Mouse (Mus musculus): ENCODE measurements around the gene Comp. TPM values are rescaled to one million over a fixed set of nuclear protein-coding genes. Genes with fewer than 3 reads are reported as not detected.
A peak's percentile ranks its signal among the peaks of the same experiment; 100 is the strongest.

The Comp gene
- polyA plus RNA-seq, 1 experiment from 2014 or later: 0.42 TPM

DNA sequence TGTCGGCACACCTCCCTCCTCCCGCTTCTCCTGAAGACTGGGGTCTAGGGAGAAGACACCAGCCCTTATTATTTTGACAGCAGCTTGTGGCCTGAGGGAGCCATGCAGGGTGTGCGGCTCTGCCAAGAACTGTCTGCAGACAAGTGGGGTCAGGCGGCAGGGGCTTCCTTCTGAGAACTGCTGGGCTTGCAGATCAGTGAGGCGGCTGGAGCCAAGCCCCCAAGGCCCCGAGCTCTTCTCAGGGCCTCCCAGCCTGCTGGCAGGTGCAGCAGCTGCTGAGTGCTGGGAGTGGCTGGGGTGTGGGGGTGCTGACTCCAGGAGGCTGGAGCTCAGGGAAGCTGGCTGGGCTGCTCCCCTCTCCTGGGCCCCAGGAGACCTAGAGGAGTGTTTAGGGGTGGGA, 34.9 kb downstream of the Comp start:
- Histone ChIP-seq H3K9me3 (ENCODE audit: control insufficient read depth, low read length) (no peaks in the 10 kb centered on the region), H3K4me3 (ENCODE audit: low read depth, low read length) (no peak overlapping the region), H3K4me1 (replicated peaks; ENCODE audit: control insufficient read depth, insufficient read depth) (peaks cover 22% of the 10 kb centered on the region), H3K27me3 (ENCODE audit: control insufficient read depth, insufficient read depth, low read length) (no peaks in the 10 kb centered on the region), H3K4me2 (replicated peaks; ENCODE audit: low read depth) (peak overlapping the region; percentile 15), H3K36me3 (ENCODE audit: control insufficient read depth, insufficient read depth, low read length) (no peaks in the 10 kb centered on the region), H3K27ac (replicated peaks) (peak overlapping the region; percentile 80), H3K9ac (ENCODE audit: low read length) (peak overlapping the region; percentile 18; the same call in 1 of the 2 replicates)
- WGBS: 37% methylated on average over 6 of the region's 6 CpGs
- DNase-seq (ENCODE audit: low spot score) (peak; percentile 82), ATAC-seq (ENCODE audit: low FRiP score, low TSS enrichment) (peak; percentile 73)
- TF ChIP-seq EP300 (optimal IDR thresholded peaks at IDR 0.05) (no peak), CTCF (IDR thresholded peaks at IDR 0.05; ENCODE audit: low read depth) (no peak)

DNA sequence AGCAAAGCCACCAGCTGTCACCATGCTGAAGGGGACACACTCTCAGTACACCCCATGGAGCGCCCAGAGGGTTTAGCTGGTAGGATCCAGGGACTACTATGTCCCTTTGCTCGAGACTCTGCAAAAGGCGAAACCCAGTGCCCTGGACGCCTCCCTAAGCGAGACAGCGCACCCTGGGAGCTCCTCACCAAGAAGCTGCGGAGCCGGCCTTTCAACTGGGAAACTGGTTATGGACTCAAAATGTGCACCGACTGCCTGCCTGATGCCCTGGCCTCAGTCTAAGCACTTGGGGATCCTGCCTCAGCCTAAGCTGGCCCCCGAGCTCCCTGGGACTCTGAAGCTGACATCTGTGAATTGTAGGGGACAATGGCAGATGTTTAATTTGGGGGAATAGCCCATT, 35.7 kb downstream of the Comp start:
- Histone ChIP-seq H3K4me2 (replicated peaks; ENCODE audit: low read depth) (peak overlapping the region; percentile 15), H3K4me3 (ENCODE audit: low read depth, low read length) (no peak overlapping the region), H3K27me3 (ENCODE audit: control insufficient read depth, insufficient read depth, low read length) (no peaks in the 10 kb centered on the region), H3K36me3 (ENCODE audit: control insufficient read depth, insufficient read depth, low read length) (no peaks in the 10 kb centered on the region), H3K4me1 (replicated peaks; ENCODE audit: control insufficient read depth, insufficient read depth) (peaks cover 22% of the 10 kb centered on the region), H3K9ac (ENCODE audit: low read length) (no peak overlapping the region; the same call in 1 of the 2 replicates), H3K9me3 (ENCODE audit: control insufficient read depth, low read length) (no peaks in the 10 kb centered on the region), H3K27ac (replicated peaks) (peak overlapping the region; percentile 80)
- ATAC-seq (ENCODE audit: low FRiP score, low TSS enrichment): no peak
- 73% methylated on average over 10 of the region's 10 CpGs for WGBS
- peak; percentile 57 for DNase-seq (ENCODE audit: low spot score)
- TF ChIP-seq EP300 (optimal IDR thresholded peaks at IDR 0.05) (no peak), CTCF (IDR thresholded peaks at IDR 0.05; ENCODE audit: low read depth) (no peak)

DNA sequence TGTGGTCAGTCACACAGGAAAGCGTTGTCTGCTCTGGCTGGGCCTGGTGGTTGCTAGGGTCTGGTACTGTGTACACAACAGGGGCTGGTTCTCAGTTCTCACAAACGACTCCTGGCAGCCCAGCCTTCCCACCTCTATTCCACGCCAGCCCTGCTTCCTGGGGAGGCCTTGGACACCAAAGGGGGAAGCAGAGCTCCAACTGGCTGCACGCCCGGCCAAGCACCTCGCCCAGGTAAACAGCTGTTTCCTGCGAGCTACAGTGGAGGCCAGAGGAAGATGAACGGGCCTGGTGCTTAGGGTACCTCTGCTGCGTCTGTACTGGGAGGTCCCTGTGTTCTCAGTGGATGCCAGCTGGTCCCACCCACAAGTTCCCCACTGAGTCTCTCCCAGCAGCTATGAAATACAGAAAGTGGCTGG, 36.1 kb downstream of the Comp start:
- no peak overlapping the region for H3K4me2 ChIP-seq (replicated peaks; ENCODE audit: low read depth)
- H3K27ac ChIP-seq (replicated peaks): peak overlapping the region; percentile 80

DNA sequence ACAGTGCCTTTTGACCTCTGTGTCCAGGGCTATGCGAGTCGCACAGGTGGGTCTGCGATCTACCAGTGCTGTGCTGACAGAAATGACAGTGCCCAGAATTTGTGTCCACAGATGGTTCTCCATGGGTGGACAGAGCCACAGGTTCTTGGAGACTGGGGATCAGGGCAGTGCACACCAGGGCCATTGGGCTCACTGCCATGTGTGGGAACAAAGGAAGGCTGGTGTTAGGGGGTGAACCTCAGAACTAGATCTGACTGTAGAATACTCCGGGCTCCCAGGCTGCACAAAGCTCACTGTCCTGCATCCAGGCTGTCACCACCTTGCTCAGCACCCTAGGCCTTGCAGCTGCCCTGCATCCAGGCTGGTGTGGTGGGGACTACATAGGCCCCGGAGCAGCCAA, 36.9 kb downstream of the Comp start:
- Histone ChIP-seq H3K27ac (replicated peaks) (no peak overlapping the region), H3K9me3 (ENCODE audit: control insufficient read depth, low read length) (no peaks in the 10 kb centered on the region), H3K4me3 (ENCODE audit: low read depth, low read length) (no peak overlapping the region), H3K4me1 (replicated peaks; ENCODE audit: control insufficient read depth, insufficient read depth) (peaks cover 22% of the 10 kb centered on the region), H3K9ac (ENCODE audit: low read length) (no peak overlapping the region), H3K36me3 (ENCODE audit: control insufficient read depth, insufficient read depth, low read length) (0 out of 2 replicates have a peak, but pooled peaks cover 2% of the 10 kb centered on the region), H3K4me2 (replicated peaks; ENCODE audit: low read depth) (no peak overlapping the region), H3K27me3 (ENCODE audit: control insufficient read depth, insufficient read depth, low read length) (no peaks in the 10 kb centered on the region)
- no peak for TF ChIP-seq CTCF (IDR thresholded peaks at IDR 0.05; ENCODE audit: low read depth)
- ATAC-seq (ENCODE audit: low FRiP score, low TSS enrichment) (no peak), DNase-seq (ENCODE audit: low spot score) (no peak)
- WGBS: 91% methylated on average over 5 of the region's 5 CpGs

More for the DNA sequence above, 36.1 kb downstream of the Comp start:
- Histone ChIP-seq H3K4me3 (ENCODE audit: low read depth, low read length) (no peak overlapping the region), H3K4me1 (replicated peaks; ENCODE audit: control insufficient read depth, insufficient read depth) (peaks cover 22% of the 10 kb centered on the region), H3K9me3 (ENCODE audit: control insufficient read depth, low read length) (no peaks in the 10 kb centered on the region), H3K9ac (ENCODE audit: low read length) (no peak overlapping the region), H3K27me3 (ENCODE audit: control insufficient read depth, insufficient read depth, low read length) (no peaks in the 10 kb centered on the region), H3K36me3 (ENCODE audit: control insufficient read depth, insufficient read depth, low read length) (0 out of 2 replicates have a peak, but pooled peaks cover 2% of the 10 kb centered on the region)
- DNase-seq (ENCODE audit: low spot score): peak; percentile 77
- WGBS: 18% methylated on average over 9 of the region's 9 CpGs
- TF ChIP-seq CTCF (IDR thresholded peaks at IDR 0.05; ENCODE audit: low read depth): peak; percentile 9; the same call in 1 of the 2 replicates
- TF ChIP-seq EP300 (optimal IDR thresholded peaks at IDR 0.05): no peak
- ATAC-seq (ENCODE audit: low FRiP score, low TSS enrichment): peak; percentile 54

DNA sequence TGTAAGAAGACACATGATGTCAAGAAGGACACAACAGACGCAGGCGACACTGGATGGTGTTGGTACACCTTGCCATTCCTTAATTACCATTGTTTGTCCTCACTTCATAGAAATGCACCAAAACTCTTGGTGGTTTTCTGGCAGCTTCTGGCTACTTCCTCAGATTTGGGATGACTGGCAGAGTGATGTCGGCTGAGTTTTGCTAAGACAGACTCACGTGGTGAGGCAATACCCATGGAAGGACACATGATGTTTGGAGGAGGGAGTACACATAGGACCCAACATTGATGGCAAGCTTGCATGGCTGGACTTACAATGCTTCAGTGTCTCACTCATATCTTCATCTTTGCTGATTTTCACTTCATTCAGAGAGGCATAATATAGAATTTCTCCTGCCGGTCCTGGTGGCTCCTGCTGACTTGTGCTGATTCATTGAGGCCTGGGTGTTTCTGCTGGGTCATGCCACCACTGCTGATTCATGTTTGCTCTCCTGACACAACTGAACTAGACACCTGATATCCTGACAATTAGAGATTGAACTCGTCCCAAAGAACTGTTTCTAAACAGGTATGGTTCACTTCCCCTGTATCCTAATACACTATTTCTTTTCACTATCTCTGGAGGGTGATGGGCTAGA, 41.1 kb downstream of the Comp start:
- TF ChIP-seq EP300 (optimal IDR thresholded peaks at IDR 0.05) (no peak), CTCF (IDR thresholded peaks at IDR 0.05; ENCODE audit: low read depth) (no peak)
- ATAC-seq (ENCODE audit: low FRiP score, low TSS enrichment) (no peak), DNase-seq (ENCODE audit: low spot score) (no peak)
- no peak overlapping the region for H3K9ac ChIP-seq (ENCODE audit: low read length)
- H3K4me1 ChIP-seq (replicated peaks; ENCODE audit: control insufficient read depth, insufficient read depth): peaks cover 6% of the 10 kb centered on the region; the same call in 1 of the 2 replicates
- no peak overlapping the region for H3K27ac ChIP-seq (replicated peaks)
- no peak overlapping the region for H3K4me2 ChIP-seq (replicated peaks; ENCODE audit: low read depth)
- H3K36me3 ChIP-seq (ENCODE audit: control insufficient read depth, insufficient read depth, low read length): 0 out of 2 replicates have a peak, but pooled peaks cover 2% of the 10 kb centered on the region
- H3K27me3 ChIP-seq (ENCODE audit: control insufficient read depth, insufficient read depth, low read length): no peaks in the 10 kb centered on the region
- no peak overlapping the region for H3K4me3 ChIP-seq (ENCODE audit: low read depth, low read length)
- WGBS: 81% methylated on average over 6 of the region's 6 CpGs
- no peaks in the 10 kb centered on the region for H3K9me3 ChIP-seq (ENCODE audit: control insufficient read depth, low read length)
